Mouse (Mus musculus) cerebellum, adult 2 months (tissue): Measurements from ENCODE around the gene Adamtsl1.

ENCODE experiments used
- CTCF ChIP-seq: fragments of 200-500 bp; IDR thresholded peaks from 2 replicates; pipeline ENCODE4 v1.5.1; 2011; ENCODE audit warnings: low read depth, mild to moderate bottlenecking, control low read depth, low read length, moderate library complexity, borderline replicate concordance; ENCODE audit not compliant: insufficient read depth
- POLR2A ChIP-seq: fragments of 200-500 bp; IDR thresholded peaks from 2 replicates; pipeline ENCODE4 v1.6.1; 2011; ENCODE audit warnings: low read length, control low read depth, borderline replicate concordance; ENCODE audit not compliant: insufficient read depth

DNA sequence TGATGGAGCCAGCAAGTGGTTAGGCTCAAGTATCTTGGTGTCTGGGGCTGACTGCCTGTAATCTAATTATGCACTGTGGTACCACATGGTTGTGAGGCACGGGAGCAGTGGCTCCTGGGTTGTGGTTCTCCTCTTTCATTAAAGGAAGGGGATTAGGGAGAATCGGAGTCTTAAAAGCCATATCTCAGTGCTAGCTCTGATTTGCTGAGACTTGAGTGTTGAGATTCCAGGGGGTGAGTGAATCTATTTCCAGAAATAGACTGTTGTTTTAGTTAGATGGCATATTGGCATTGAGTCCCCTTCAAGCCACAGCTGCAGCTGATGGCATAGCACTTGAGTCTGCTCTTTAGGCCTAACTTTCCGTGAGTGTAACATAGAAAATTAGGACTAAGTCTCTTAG, 877.2 kb downstream of the Adamtsl1 start:
- no peak for TF ChIP-seq POLR2A
- TF ChIP-seq CTCF, result no peak
